Mouse (Mus musculus): Measurements from ENCODE around the gene Olfr263. TPM values are rescaled to one million over a fixed set of nuclear protein-coding genes. Genes with fewer than 3 reads are reported as not detected.
A peak's percentile ranks its signal among the peaks of the same experiment; 100 is the strongest.

Gene Olfr263
- polyA plus RNA-seq, 1 experiment from 2014 or later: not detected

GRCm38 (mm10) chr13:21180551-21181530 lies 51.4 kb downstream of the Olfr263 start:
- under 1% methylated on average over 71 of the region's 71 CpGs for WGBS (ENCODE audit: insufficient replicate concordance)
- peaks cover 43% of the 10 kb centered on the region for H3K36me3 ChIP-seq
- peaks cover 62% of the 10 kb centered on the region for H3K4me1 ChIP-seq (replicated peaks)
- H3K27ac ChIP-seq: peak overlapping the region; percentile 97
- H3K4me3 ChIP-seq (replicated peaks): peak overlapping the region; percentile 92
- no peaks in the 10 kb centered on the region for H3K27me3 ChIP-seq
- peak overlapping the region; percentile 98 for H3K9ac ChIP-seq
- peak; percentile 52 for ATAC-seq (ENCODE audit: low read depth)
- no peaks in the 10 kb centered on the region for H3K9me3 ChIP-seq (replicated peaks)
- peak overlapping the region; percentile 94 for H3K4me2 ChIP-seq
- DNase-seq: peak; percentile 50

DNA sequence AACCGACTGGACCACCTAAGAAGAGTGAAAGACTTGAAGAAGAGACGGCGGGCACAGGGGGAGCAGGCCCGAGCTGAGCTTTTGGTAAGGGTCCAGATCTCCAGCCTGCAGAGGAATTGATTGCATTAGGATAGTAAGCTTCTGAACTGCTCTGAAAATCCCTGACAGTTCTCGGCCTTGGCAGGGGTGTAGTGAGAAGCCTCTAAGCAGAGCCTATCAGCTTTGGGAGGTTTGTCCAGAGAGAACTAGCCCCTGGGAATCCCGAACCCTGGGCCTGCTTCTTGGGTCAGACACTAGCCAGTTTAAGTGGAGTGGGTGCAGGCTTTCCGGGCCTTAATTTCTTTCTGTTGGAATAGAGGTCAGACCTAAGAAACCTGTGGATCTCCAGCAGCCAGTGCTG lies 52.6 kb downstream of the Olfr263 start:
- Histone ChIP-seq H3K9ac (peak overlapping the region; percentile 98), H3K27me3 (no peaks in the 10 kb centered on the region), H3K36me3 (peaks cover 55% of the 10 kb centered on the region), H3K4me2 (peak overlapping the region; percentile 94), H3K4me3 (replicated peaks) (peak overlapping the region; percentile 92), H3K9me3 (replicated peaks) (no peaks in the 10 kb centered on the region), H3K4me1 (replicated peaks) (peaks cover 62% of the 10 kb centered on the region), H3K27ac (peak overlapping the region; percentile 26; the same call in 1 of the 2 replicates)
- ATAC-seq (ENCODE audit: low read depth) (no peak), DNase-seq (no peak)
- WGBS (ENCODE audit: insufficient replicate concordance): 75% methylated on average over 7 of the region's 7 CpGs

- H3K27ac ChIP-seq: no peak overlapping the region
- H3K4me2 ChIP-seq: 0 out of 2 replicates have a peak overlapping the region, but pooled peaks have one; percentile 5
- peaks cover 65% of the 10 kb centered on the region for H3K36me3 ChIP-seq
- no peaks in the 10 kb centered on the region for H3K9me3 ChIP-seq (replicated peaks)
- no peaks in the 10 kb centered on the region for H3K27me3 ChIP-seq
- H3K4me3 ChIP-seq (replicated peaks): no peak overlapping the region
- ATAC-seq (ENCODE audit: low read depth) (no peak), DNase-seq (no peak)
- H3K9ac ChIP-seq: 0 out of 2 replicates have a peak overlapping the region, but pooled peaks have one; percentile 17
- H3K4me1 ChIP-seq (replicated peaks): peaks cover 56% of the 10 kb centered on the region
- 88% methylated on average over 6 of the region's 6 CpGs for WGBS (ENCODE audit: insufficient replicate concordance)
These were observed 53.6 kb downstream of the Olfr263 start for GRCm38 (mm10) chr13:21183066-21183465.

DNA sequence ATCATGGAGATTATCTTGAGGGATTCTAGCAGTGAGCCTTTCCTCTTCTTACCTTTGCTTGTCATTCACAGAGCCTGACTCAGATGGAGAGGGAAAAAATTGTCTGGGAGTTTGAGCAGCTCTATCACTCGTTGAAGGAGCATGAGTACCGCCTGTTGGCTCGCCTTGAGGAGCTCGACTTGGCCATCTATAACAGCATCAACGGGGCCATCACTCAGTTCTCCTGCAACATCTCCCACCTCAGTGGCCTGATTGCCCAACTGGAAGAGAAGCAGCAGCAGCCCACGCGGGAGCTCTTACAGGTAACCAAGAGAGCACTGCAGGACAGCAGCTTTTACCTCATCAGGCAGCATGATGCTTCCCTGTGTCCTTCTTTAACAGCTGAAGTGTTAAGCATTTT lies 54.2 kb downstream of the Olfr263 start:
- Histone ChIP-seq H3K4me3 (replicated peaks) (0 out of 2 replicates have a peak overlapping the region, but pooled peaks have one; percentile 6), H3K36me3 (peaks cover 71% of the 10 kb centered on the region), H3K9me3 (replicated peaks) (no peaks in the 10 kb centered on the region), H3K4me1 (replicated peaks) (peaks cover 50% of the 10 kb centered on the region), H3K27me3 (no peaks in the 10 kb centered on the region), H3K4me2 (no peak overlapping the region), H3K9ac (0 out of 2 replicates have a peak overlapping the region, but pooled peaks have one; percentile 17), H3K27ac (no peak overlapping the region; the same call in 1 of the 2 replicates)
- ATAC-seq (ENCODE audit: low read depth) (no peak), DNase-seq (no peak)
- 86% methylated on average over 7 of the region's 7 CpGs for WGBS (ENCODE audit: insufficient replicate concordance)

GRCm38 (mm10) chr13:21185521-21185920 lies 56.1 kb downstream of the Olfr263 start:
- Histone ChIP-seq H3K9ac (peak overlapping the region; percentile 17; the same call in 1 of the 2 replicates), H3K36me3 (peaks cover 90% of the 10 kb centered on the region)

More at GRCm38 (mm10) chr13:21185521-21185920, 56.1 kb downstream of the Olfr263 start:
- peaks cover 42% of the 10 kb centered on the region for H3K4me1 ChIP-seq (replicated peaks)
- DNase-seq (no peak), ATAC-seq (ENCODE audit: low read depth) (no peak)
- no peaks in the 10 kb centered on the region for H3K27me3 ChIP-seq
- 78% methylated on average over 4 of the region's 4 CpGs for WGBS (ENCODE audit: insufficient replicate concordance)
- H3K4me3 ChIP-seq (replicated peaks): no peak overlapping the region
- H3K9me3 ChIP-seq (replicated peaks): no peaks in the 10 kb centered on the region
- no peak overlapping the region for H3K27ac ChIP-seq
- H3K4me2 ChIP-seq: no peak overlapping the region

Other genes with a start within 250 kb of the Olfr263 start
- not detected in 2 replicates for gene Olfr1370, start 54.7 kb upstream of the Olfr263 start, polyA plus RNA-seq (2015; fragmentation: Nextera tagmentation; extraction: Ambion mirVana)
- gene Olfr1369-ps1, start 18.2 kb upstream of the Olfr263 start, polyA plus RNA-seq (2015; fragmentation: Nextera tagmentation; extraction: Ambion mirVana): 0.02 and 0.07 TPM in 2 replicates
- not detected in 2 replicates for gene Olfr1368, start 16.2 kb downstream of the Olfr263 start, polyA plus RNA-seq (2015; fragmentation: Nextera tagmentation; extraction: Ambion mirVana)
- gene Trim27, start 49.8 kb downstream of the Olfr263 start, polyA plus RNA-seq (2015; fragmentation: Nextera tagmentation; extraction: Ambion mirVana): 81.4 and 82.3 TPM in 2 replicates
- not detected in 2 replicates for gene Gpx5, start 163.1 kb downstream of the Olfr263 start, polyA plus RNA-seq (2015; fragmentation: Nextera tagmentation; extraction: Ambion mirVana)
- gene Gpx6, start 182.5 kb downstream of the Olfr263 start, polyA plus RNA-seq (2015; fragmentation: Nextera tagmentation; extraction: Ambion mirVana): not detected in 2 replicates
- not detected in 2 replicates for gene Olfr1367, start 217.3 kb downstream of the Olfr263 start, polyA plus RNA-seq (2015; fragmentation: Nextera tagmentation; extraction: Ambion mirVana)
- 4.4 and 5.0 TPM in 2 replicates for gene Zscan12, start 233.2 kb downstream of the Olfr263 start, polyA plus RNA-seq (2015; fragmentation: Nextera tagmentation; extraction: Ambion mirVana)

All from liver, embryonic 13.5 days (tissue).